Mouse (Mus musculus) bone marrow, adult 2 months (tissue): Measurements from ENCODE around the gene Fam117a. TPM values are rescaled to one million over a fixed set of nuclear protein-coding genes. Genes with fewer than 3 reads are reported as not detected.

ENCODE experiments used
- H3K27ac ChIP-seq: fragments of 200-500 bp; 2 replicates; pipeline ENCODE4 v1.5.1; 2012; ENCODE audit warnings: low read depth, mild to moderate bottlenecking, control low read depth, inconsistent platforms, low read length; ENCODE audit not compliant: control insufficient read depth, poor library complexity, insufficient read depth
- H3K4me1 ChIP-seq: fragments of 200-500 bp; 2 replicates; pipeline ENCODE4 v1.6.1; 2011; ENCODE audit warnings: low read length; ENCODE audit not compliant: control insufficient read depth, insufficient read depth
- H3K4me3 ChIP-seq: fragments of 200-500 bp; replicated peaks from 2 replicates; pipeline ENCODE3; 2011; ENCODE audit warnings: mild to moderate bottlenecking, low read depth, low read length, control low read depth; ENCODE audit not compliant: control insufficient read depth
- CTCF ChIP-seq: fragments of 200-500 bp; IDR thresholded peaks from 2 replicates; pipeline ENCODE4 v1.5.1; 2011; ENCODE audit warnings: low read length, control low read depth; ENCODE audit not compliant: control insufficient read depth, insufficient read depth
- POLR2A ChIP-seq: fragments of 200-500 bp; IDR thresholded peaks from 2 replicates; pipeline ENCODE4 v1.6.1; 2011; ENCODE audit warnings: low read depth, mild to moderate bottlenecking, control low read depth, low read length, borderline replicate concordance; ENCODE audit not compliant: control insufficient read depth
- WGBS: fragments of 180-500 bp; shearing (Covaris S2); methylation state at CpG from one replicate; pipeline ENCODE4 v1.1.7; 2018; 5-methylcytosine and 5-hydroxymethylcytosine counted together
- polyA plus RNA-seq: library from polyadenylated mRNA; stranded (reverse); fragments of >200 nt; gene quantifications from 2 replicates; pipeline ENCODE4 v1.2.4, GENCODE M21; 2011; ENCODE audit warnings: low replicate concordance; ENCODE audit not compliant: missing spikeins, insufficient read depth, insufficient read length

Fam117a gene
- polyA plus RNA-seq, 1 experiment, result 178 TPM

DNA sequence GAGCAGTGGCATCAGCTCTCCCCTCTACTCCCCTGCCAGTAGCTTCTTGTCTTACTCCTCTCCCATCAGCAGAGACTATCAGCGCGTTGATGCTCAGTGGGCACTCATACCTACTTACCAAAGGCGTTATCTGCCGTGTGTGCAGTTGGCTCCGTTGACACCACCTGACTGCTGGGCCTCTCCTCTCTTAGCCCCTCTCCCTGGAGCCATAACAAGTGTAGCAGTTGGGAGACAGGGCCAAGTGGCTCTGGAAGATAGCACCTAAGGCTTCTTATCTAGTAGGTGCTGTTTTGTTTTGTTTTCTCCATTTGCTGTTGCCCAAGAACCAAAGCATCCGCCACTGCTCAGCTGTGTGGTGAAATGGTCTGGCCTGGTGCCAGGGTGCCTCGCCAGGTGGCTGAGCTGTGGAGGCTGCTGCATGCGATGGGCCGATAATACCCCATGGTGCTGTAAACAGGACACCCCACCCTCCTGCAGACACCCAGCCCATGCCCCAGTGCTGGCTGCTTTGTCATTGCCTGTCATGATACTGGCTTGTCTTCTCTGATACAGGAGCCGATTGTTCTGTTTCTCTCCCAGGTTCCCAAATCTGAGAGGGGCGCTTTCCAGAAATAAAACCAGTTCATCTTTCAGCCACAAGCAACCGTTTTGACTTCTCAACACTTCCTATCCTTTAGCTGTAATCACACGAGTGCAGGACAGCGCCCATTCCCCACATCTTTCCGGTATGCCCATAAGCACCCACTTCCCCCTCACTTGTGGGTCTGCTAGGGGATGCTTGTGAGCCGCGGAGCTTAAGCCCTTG is 19.9 kb downstream of the Fam117a start:
- H3K4me3 ChIP-seq, result peak overlapping the region; percentile 64
- H3K4me1 ChIP-seq, result peaks cover 21% of the 10 kb centered on the region
- H3K27ac ChIP-seq, result peak overlapping the region; percentile 95
- WGBS, result 3% methylated on average over 17 of the region's 17 CpGs
- TF ChIP-seq CTCF, result no peak
- peak; percentile 48; the same call in 1 of the 2 replicates for TF ChIP-seq POLR2A

DNA sequence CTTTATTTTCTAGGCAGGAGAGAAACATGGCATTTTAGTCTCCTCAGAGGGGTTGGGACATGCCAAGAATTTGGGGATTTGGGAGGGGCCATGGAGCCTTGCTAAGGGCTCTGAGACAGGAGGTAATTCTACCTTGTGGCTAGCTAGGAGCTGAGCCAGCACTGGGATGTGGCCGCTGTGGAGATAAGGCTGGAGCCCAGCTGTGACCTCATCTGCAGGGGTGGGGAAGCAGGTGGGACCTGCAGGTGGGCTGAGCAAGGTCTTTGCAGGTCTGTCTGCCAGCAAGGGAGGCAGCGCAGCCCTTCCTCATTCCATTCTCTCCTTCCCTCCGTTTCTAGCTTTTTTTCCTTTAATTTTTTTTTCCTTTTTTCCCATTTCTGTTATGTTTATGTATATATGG is 21.4 kb downstream of the Fam117a start:
- Histone ChIP-seq H3K4me1 (peaks cover 16% of the 10 kb centered on the region), H3K27ac (peak overlapping the region; percentile 24), H3K4me3 (no peak overlapping the region)
- TF ChIP-seq CTCF (no peak), POLR2A (no peak)
- WGBS, result 41% methylated on average over 3 of the region's 3 CpGs

DNA sequence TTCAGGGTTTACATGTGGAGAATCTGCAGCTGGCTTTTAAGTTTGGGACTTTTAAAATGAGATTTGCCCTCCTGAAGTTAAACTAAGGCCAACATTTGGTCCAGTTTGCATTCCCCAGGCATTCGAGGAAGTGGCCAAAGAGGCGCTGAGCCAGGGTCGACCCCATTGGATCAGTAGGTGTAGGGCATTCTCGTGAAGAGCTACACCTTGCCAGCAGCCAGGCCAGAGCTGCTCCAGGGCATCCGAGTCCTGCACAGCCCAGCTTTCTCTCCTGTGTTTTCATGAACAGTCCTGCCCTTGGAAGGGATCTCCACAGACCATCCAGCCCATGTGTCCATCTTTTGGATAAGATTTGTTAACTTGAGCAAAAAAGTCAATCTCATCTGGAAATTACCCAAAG is 27.6 kb downstream of the Fam117a start:
- no peak overlapping the region for H3K4me3 ChIP-seq
- TF ChIP-seq POLR2A (no peak), CTCF (no peak)
- no peak overlapping the region for H3K27ac ChIP-seq
- WGBS, result 81% methylated on average over 5 of the region's 5 CpGs
- peaks cover 3% of the 10 kb centered on the region; the same call in 1 of the 2 replicates for H3K4me1 ChIP-seq

DNA sequence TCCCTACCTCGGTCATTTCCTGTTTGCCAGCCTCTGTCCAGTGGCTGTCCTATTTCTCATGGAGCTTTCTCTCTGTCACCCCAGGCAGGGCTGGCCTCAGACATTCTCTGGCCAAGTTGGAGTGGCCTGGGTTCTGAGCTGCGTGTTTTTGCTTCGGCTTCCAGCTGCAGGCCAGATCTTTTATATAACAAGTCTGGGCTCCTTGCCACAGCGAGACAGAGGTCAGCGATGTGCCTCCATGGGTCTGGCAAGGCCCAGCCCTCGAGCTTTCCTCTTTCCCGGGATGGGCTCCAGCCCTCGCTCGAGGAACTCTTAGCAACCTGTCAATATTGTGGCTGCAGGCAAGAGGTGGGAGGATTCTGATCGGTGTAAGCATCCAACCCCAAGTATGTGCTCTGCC is 28.8 kb downstream of the Fam117a start:
- H3K4me3 ChIP-seq, result no peak overlapping the region
- no peak overlapping the region for H3K27ac ChIP-seq
- 84% methylated on average over 10 of the region's 10 CpGs for WGBS
- peaks cover 5% of the 10 kb centered on the region; the same call in 1 of the 2 replicates for H3K4me1 ChIP-seq
- TF ChIP-seq CTCF (no peak), POLR2A (no peak)

DNA sequence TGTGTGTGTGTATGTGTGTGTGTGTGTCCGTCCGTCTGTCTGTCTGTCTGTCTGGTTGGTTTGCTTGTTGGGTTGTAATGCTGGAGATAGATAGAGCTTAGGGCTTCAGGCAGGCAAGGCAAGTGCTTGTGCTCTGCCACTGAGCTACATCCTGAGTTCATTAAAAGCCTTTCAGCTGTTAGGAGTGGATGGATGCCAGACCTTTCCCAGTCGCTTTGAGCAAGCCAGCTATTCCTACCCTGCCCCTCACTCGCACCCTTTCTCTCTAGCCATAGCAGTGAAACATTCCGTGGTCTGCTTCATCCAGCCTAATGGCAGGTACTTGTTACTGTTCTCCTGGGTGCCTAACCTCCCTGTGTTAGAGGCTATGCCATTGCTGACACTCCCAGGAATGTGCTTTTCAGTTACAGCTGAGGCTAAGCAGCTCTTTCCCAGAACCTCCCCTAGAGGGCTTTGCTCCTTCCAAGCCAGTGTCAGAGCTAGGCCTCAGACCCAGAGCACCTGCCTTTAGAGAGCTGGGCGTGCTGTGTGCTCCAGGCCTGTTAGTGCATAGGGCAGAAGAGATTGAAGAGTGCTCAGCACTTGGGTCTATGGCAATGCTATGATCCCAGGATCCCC is 29.6 kb downstream of the Fam117a start:
- Histone ChIP-seq H3K4me3 (no peak overlapping the region), H3K4me1 (peaks cover 5% of the 10 kb centered on the region; the same call in 1 of the 2 replicates), H3K27ac (peak overlapping the region; percentile 5; the same call in 1 of the 2 replicates)
- WGBS, result 84% methylated on average over 6 of the region's 6 CpGs
- TF ChIP-seq CTCF, result no peak

DNA sequence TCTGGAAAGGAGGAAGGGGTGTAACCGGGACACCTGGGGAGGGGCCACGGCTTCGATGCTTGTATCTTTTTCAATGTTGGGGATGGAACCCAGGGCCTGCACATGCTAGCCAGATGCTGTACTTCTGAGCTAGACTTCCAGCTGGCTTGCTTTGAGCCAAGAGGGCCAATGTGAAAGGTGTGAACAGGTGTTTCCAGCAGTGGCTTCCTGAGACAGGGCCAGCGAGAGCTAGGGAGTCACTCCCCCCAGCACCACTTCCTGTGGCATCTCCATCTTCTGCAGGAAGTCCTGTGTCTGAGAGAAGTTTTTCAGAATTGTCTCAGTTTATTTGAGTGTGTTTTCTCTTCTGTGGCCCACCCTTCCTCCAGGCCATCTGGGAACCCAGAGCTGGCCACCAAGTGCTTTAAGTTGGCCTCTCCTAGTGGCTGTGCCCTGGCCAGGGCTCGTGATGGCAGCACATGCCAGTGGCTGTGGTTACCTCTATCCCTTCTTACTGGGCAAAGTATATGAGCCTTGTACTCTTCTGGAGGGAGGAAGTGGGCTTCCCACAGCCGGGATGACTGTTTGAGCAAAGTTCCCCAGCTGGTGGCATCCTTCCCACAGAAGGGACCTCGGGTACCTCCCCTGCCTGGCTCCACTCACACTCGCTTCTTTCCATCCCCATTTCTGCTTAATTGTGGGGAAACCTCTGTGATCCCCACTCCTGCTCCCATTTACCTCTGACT is 30.4 kb downstream of the Fam117a start:
- Histone ChIP-seq H3K27ac (peak overlapping the region; percentile 35), H3K4me1 (peaks cover 5% of the 10 kb centered on the region; the same call in 1 of the 2 replicates)
- 18% methylated on average over 8 of the region's 8 CpGs for WGBS

DNA sequence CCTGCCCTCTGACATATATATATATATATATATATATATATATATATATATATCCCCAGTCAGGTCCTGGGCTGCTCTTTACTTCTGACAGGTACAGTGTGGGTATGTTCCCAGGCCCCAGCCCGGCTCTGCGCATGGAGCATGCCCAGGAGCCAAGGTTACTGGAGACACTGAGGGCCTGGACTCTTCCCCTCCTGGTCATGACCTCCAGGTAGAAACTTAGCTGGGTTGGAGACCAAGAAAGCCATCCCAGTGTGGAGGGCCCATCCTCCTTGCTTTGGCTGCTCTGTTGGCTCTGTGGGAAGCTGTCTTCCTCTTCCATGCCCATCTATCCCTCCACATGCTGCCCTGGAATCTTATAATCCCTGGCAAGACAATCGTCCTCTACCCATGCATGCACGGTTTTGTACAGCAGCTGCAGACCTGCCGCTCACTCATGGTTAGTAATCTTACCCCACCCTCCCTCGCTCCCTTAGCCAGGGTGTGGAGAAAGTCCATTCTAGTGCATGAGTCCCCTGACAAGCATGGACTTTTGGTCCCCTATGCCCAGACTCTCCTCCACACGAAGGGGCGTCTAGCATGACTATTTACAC is 31.5 kb downstream of the Fam117a start:
- no peak overlapping the region for H3K4me3 ChIP-seq
- WGBS, result 94% methylated on average over 8 of the region's 8 CpGs
- no peak overlapping the region for H3K27ac ChIP-seq
- peaks cover 5% of the 10 kb centered on the region; the same call in 1 of the 2 replicates for H3K4me1 ChIP-seq
- TF ChIP-seq POLR2A (no peak), CTCF (no peak)

More for the DNA sequence above, 30.4 kb downstream of the Fam117a start:
- TF ChIP-seq POLR2A (no peak), CTCF (no peak)
- no peak overlapping the region for H3K4me3 ChIP-seq

DNA sequence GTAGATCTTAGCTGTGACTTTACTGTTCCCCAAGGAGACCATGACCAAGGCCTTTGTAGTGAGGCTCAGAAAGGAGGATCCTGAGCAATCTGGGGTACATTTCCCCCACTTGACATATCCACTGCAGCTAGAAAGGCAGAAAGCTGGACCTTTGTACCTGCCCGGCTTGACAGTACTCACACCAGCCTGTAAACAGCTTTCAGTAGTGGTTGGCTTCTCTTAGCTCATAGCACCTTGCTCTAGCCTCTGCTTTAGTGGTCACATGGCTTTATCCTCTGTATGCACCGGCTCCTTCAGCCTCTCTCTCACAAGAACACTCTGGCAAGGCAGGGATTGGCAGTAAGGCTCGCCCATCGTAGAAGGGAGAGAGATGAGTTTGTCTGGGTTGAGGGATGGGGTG is 32.1 kb downstream of the Fam117a start:
- Histone ChIP-seq H3K27ac (no peak overlapping the region), H3K4me1 (peaks cover 5% of the 10 kb centered on the region; the same call in 1 of the 2 replicates), H3K4me3 (no peak overlapping the region)
- WGBS, result 91% methylated on average over 4 of the region's 4 CpGs
- TF ChIP-seq CTCF (no peak), POLR2A (no peak)
